Mouse (Mus musculus) hindbrain, embryonic 16.5 days (tissue): ENCODE results near the gene Rgs3. TPM values are rescaled to one million over a fixed set of nuclear protein-coding genes. Genes with fewer than 3 reads are reported as not detected.
A peak's percentile ranks its signal among the peaks of the same experiment; 100 is the strongest.

Source experiments
- ATAC-seq: fragments of 200-750 bp; cut with Nextera tagmentation; 2 replicates; pipeline ENCODE4 v1.8.0; 2017; ENCODE audit warnings: moderate TSS enrichment, moderate library complexity
- H3K27ac ChIP-seq: fragments of 300-500 bp; sonication (generic); 2 replicates; pipeline ENCODE4 v1.5.1; 2014; ENCODE audit warnings: low read depth, mild to moderate bottlenecking, control low read depth, low read length, moderate library complexity
- H3K27me3 ChIP-seq: fragments of 300-500 bp; sonication (generic); replicated peaks from 2 replicates; pipeline ENCODE4 v1.6.1; 2014; ENCODE audit warnings: low read length; ENCODE audit not compliant: control insufficient read depth, insufficient read depth
- H3K36me3 ChIP-seq: fragments of 300-500 bp; sonication (generic); 2 replicates; pipeline ENCODE4 v1.6.1; 2014; ENCODE audit warnings: mild to moderate bottlenecking, low read length, moderate library complexity, mixed read lengths; ENCODE audit not compliant: control insufficient read depth, insufficient read depth
- H3K4me1 ChIP-seq: fragments of 300-500 bp; sonication (generic); 2 replicates; pipeline ENCODE4 v1.6.1; 2014; ENCODE audit warnings: low read depth, low read length; ENCODE audit not compliant: control insufficient read depth, insufficient read depth
- H3K4me2 ChIP-seq: fragments of 300-500 bp; sonication (generic); 2 replicates; pipeline ENCODE4 v1.6.1; 2014; ENCODE audit warnings: mild to moderate bottlenecking, low read length, control low read depth, moderate library complexity
- H3K4me3 ChIP-seq: fragments of 300-500 bp; sonication (generic); 2 replicates; pipeline ENCODE4 v1.5.1; 2014; ENCODE audit warnings: mild to moderate bottlenecking, low read length, control low read depth, moderate library complexity
- H3K9ac ChIP-seq: fragments of 300-500 bp; sonication (generic); 2 replicates; pipeline ENCODE4 v1.6.1; 2014; ENCODE audit warnings: low read depth, mild to moderate bottlenecking, control low read depth, low read length, moderate library complexity
- H3K9me3 ChIP-seq: fragments of 300-500 bp; sonication (generic); 2 replicates; pipeline ENCODE4 v1.6.1; 2014; ENCODE audit warnings: mild to moderate bottlenecking, low read length, moderate library complexity; ENCODE audit not compliant: control insufficient read depth
- WGBS: fragments of 180-500 bp; shearing (Covaris S2); extraction: QIAGEN DNeasy Blood & Tissue Kit; methylation state at CpG from one replicate; pipeline ENCODE4 v1.1.7; 2014; 5-methylcytosine and 5-hydroxymethylcytosine counted together
- polyA plus RNA-seq: library from polyadenylated mRNA; unstranded; fragments of >200 nt; fragmentation: Nextera tagmentation; extraction: Ambion mirVana; gene quantifications from 2 replicates; pipeline ENCODE4 v1.2.1, GENCODE M21; 2015

The Rgs3 gene
- polyA plus RNA-seq, 1 experiment from 2014 or later, result 58.1 TPM

- Histone ChIP-seq H3K27ac (no peak overlapping the region), H3K4me2 (no peak overlapping the region), H3K27me3 (no peaks in the 10 kb centered on the region), H3K9me3 (no peaks in the 10 kb centered on the region), H3K36me3 (no peaks in the 10 kb centered on the region), H3K9ac (no peak overlapping the region), H3K4me3 (no peak overlapping the region), H3K4me1 (peaks cover 13% of the 10 kb centered on the region)
- 58% methylated on average over 11 of the region's 11 CpGs for WGBS
- ATAC-seq, result no peak
Measured at GRCm38 (mm10) chr4:62641230-62641589, 81.6 kb downstream of the Rgs3 start.

GRCm38 (mm10) chr4:62641656-62642055 is 82.0 kb downstream of the Rgs3 start:
- no peaks in the 10 kb centered on the region for H3K36me3 ChIP-seq
- no peak overlapping the region for H3K4me3 ChIP-seq
- no peak overlapping the region for H3K4me2 ChIP-seq
- H3K9me3 ChIP-seq, result no peaks in the 10 kb centered on the region
- no peak overlapping the region for H3K27ac ChIP-seq
- no peak for ATAC-seq
- peaks cover 13% of the 10 kb centered on the region for H3K4me1 ChIP-seq
- 78% methylated on average over 3 of the region's 3 CpGs for WGBS
- H3K9ac ChIP-seq, result no peak overlapping the region
- H3K27me3 ChIP-seq, result no peaks in the 10 kb centered on the region

GRCm38 (mm10) chr4:62643401-62643800 is 83.8 kb downstream of the Rgs3 start:
- whole genome bisulfite sequencing, result 36% methylated on average over 8 of the region's 8 CpGs
- Histone ChIP-seq H3K4me2 (no peak overlapping the region), H3K9ac (no peak overlapping the region), H3K36me3 (no peaks in the 10 kb centered on the region), H3K27ac (no peak overlapping the region; the same call in 1 of the 2 replicates), H3K4me3 (no peak overlapping the region), H3K27me3 (no peaks in the 10 kb centered on the region), H3K4me1 (peaks cover 13% of the 10 kb centered on the region), H3K9me3 (no peaks in the 10 kb centered on the region)
- peak; percentile 40; the same call in 1 of the 2 replicates for ATAC-seq

- 61% methylated on average over 11 of the region's 11 CpGs for WGBS
- no peak overlapping the region for H3K9ac ChIP-seq
- ATAC-seq, result peak; percentile 24
Measured at GRCm38 (mm10) chr4:62644031-62644793, 84.6 kb downstream of the Rgs3 start.

GRCm38 (mm10) chr4:62646556-62647248 is 87.1 kb downstream of the Rgs3 start:
- Histone ChIP-seq H3K36me3 (no peaks in the 10 kb centered on the region), H3K4me2 (no peak overlapping the region), H3K9ac (no peak overlapping the region), H3K4me3 (no peak overlapping the region), H3K9me3 (no peaks in the 10 kb centered on the region), H3K27me3 (no peaks in the 10 kb centered on the region), H3K4me1 (peaks cover 13% of the 10 kb centered on the region), H3K27ac (no peak overlapping the region)
- WGBS, result 78% methylated on average over 9 of the region's 9 CpGs
- no peak for ATAC-seq

More at GRCm38 (mm10) chr4:62644031-62644793, 84.6 kb downstream of the Rgs3 start:
- no peak overlapping the region for H3K27ac ChIP-seq
- no peaks in the 10 kb centered on the region for H3K36me3 ChIP-seq
- peaks cover 13% of the 10 kb centered on the region for H3K4me1 ChIP-seq
- H3K4me2 ChIP-seq, result no peak overlapping the region
- H3K9me3 ChIP-seq, result no peaks in the 10 kb centered on the region
- no peak overlapping the region for H3K4me3 ChIP-seq
- H3K27me3 ChIP-seq, result no peaks in the 10 kb centered on the region

GRCm38 (mm10) chr4:62648848-62649247 is 89.2 kb downstream of the Rgs3 start:
- ATAC-seq, result no peak
- 86% methylated on average over 3 of the region's 3 CpGs for WGBS
- Histone ChIP-seq H3K27me3 (no peaks in the 10 kb centered on the region), H3K27ac (no peak overlapping the region), H3K9ac (no peak overlapping the region), H3K9me3 (no peaks in the 10 kb centered on the region), H3K4me2 (no peak overlapping the region), H3K4me3 (no peak overlapping the region), H3K4me1 (peaks cover 12% of the 10 kb centered on the region), H3K36me3 (no peaks in the 10 kb centered on the region)

GRCm38 (mm10) chr4:62649536-62650230 is 90.0 kb downstream of the Rgs3 start:
- no peak overlapping the region for H3K9ac ChIP-seq

GRCm38 (mm10) chr4:62651179-62651760 is 91.6 kb downstream of the Rgs3 start:
- H3K4me2 ChIP-seq, result no peak overlapping the region
- no peak overlapping the region for H3K9ac ChIP-seq
- no peaks in the 10 kb centered on the region for H3K9me3 ChIP-seq
- H3K4me1 ChIP-seq, result peaks cover 6% of the 10 kb centered on the region
- H3K27me3 ChIP-seq, result no peaks in the 10 kb centered on the region
- H3K27ac ChIP-seq, result no peak overlapping the region
- no peak for ATAC-seq
- no peaks in the 10 kb centered on the region for H3K36me3 ChIP-seq
- no peak overlapping the region for H3K4me3 ChIP-seq
- 65% methylated on average over 7 of the region's 7 CpGs for WGBS

More at GRCm38 (mm10) chr4:62649536-62650230, 90.0 kb downstream of the Rgs3 start:
- no peaks in the 10 kb centered on the region for H3K9me3 ChIP-seq
- H3K4me1 ChIP-seq, result peaks cover 6% of the 10 kb centered on the region
- H3K4me2 ChIP-seq, result no peak overlapping the region
- ATAC-seq, result no peak
- no peaks in the 10 kb centered on the region for H3K36me3 ChIP-seq
- H3K4me3 ChIP-seq, result no peak overlapping the region
- H3K27me3 ChIP-seq, result no peaks in the 10 kb centered on the region
- no peak overlapping the region for H3K27ac ChIP-seq
- WGBS, result 75% methylated on average over 8 of the region's 8 CpGs

- peaks cover 6% of the 10 kb centered on the region for H3K4me1 ChIP-seq
- WGBS, result 73% methylated on average over 4 of the region's 4 CpGs
- no peak overlapping the region for H3K9ac ChIP-seq
- no peaks in the 10 kb centered on the region for H3K9me3 ChIP-seq
- no peaks in the 10 kb centered on the region for H3K36me3 ChIP-seq
- H3K4me3 ChIP-seq, result no peak overlapping the region
- ATAC-seq, result no peak
- H3K27ac ChIP-seq, result no peak overlapping the region
- H3K27me3 ChIP-seq, result no peaks in the 10 kb centered on the region
- H3K4me2 ChIP-seq, result no peak overlapping the region
Measured at GRCm38 (mm10) chr4:62652215-62652614, 92.6 kb downstream of the Rgs3 start.
